Mouse (Mus musculus): ENCODE measurements around the gene Prkg2. TPM values are rescaled to one million over a fixed set of nuclear protein-coding genes. Genes with fewer than 3 reads are reported as not detected.

Prkg2 gene
- polyA plus RNA-seq, 1 experiment from 2014 or later: 87.8 TPM

- Histone ChIP-seq H3K4me1 (replicated peaks; ENCODE audit: control insufficient read depth, insufficient read depth, low read length) (0 out of 2 replicates have a peak, but pooled peaks cover 6% of the 10 kb centered on the region), H3K4me3 (ENCODE audit: low read depth, low read length) (no peak overlapping the region), H3K27me3 (replicated peaks; ENCODE audit: control insufficient read depth, insufficient read depth, low read length) (no peaks in the 10 kb centered on the region), H3K4me2 (replicated peaks; ENCODE audit: low read depth) (no peak overlapping the region), H3K9me3 (ENCODE audit: control insufficient read depth) (no peaks in the 10 kb centered on the region), H3K36me3 (ENCODE audit: control insufficient read depth, insufficient read depth) (0 out of 2 replicates have a peak, but pooled peaks cover 6% of the 10 kb centered on the region), H3K9ac (ENCODE audit: low read depth, low read length) (no peak overlapping the region), H3K27ac (ENCODE audit: low read depth, low read length) (0 out of 2 replicates have a peak overlapping the region, but pooled peaks have one; percentile 35)
- TF ChIP-seq CTCF (IDR thresholded peaks at IDR 0.05; ENCODE audit: low read depth): no peak
- ATAC-seq: peak; percentile 90
- WGBS: 44% methylated on average over 4 of the region's 4 CpGs
Measured at GRCm38 (mm10) chr5:98951566-98951965, 85.6 kb downstream of the Prkg2 start.

- no peak overlapping the region for H3K4me3 ChIP-seq (ENCODE audit: low read depth, low read length)
- H3K9me3 ChIP-seq (ENCODE audit: control insufficient read depth): no peaks in the 10 kb centered on the region
- no peaks in the 10 kb centered on the region for H3K27me3 ChIP-seq (replicated peaks; ENCODE audit: control insufficient read depth, insufficient read depth, low read length)
- no peak overlapping the region; the same call in 1 of the 2 replicates for H3K27ac ChIP-seq (ENCODE audit: low read depth, low read length)
- H3K4me2 ChIP-seq (replicated peaks; ENCODE audit: low read depth): no peak overlapping the region
- 0 out of 2 replicates have a peak, but pooled peaks cover 6% of the 10 kb centered on the region for H3K4me1 ChIP-seq (replicated peaks; ENCODE audit: control insufficient read depth, insufficient read depth, low read length)
- no peak overlapping the region for H3K9ac ChIP-seq (ENCODE audit: low read depth, low read length)
- TF ChIP-seq CTCF (IDR thresholded peaks at IDR 0.05; ENCODE audit: low read depth): no peak
- H3K36me3 ChIP-seq (ENCODE audit: control insufficient read depth, insufficient read depth): 0 out of 2 replicates have a peak, but pooled peaks cover 6% of the 10 kb centered on the region
- 74% methylated on average over 4 of the region's 4 CpGs for WGBS
- ATAC-seq: no peak
Measured at GRCm38 (mm10) chr5:98950495-98951092, 86.6 kb downstream of the Prkg2 start.

GRCm38 (mm10) chr5:98949784-98950183 is 87.4 kb downstream of the Prkg2 start:
- TF ChIP-seq CTCF (IDR thresholded peaks at IDR 0.05; ENCODE audit: low read depth): no peak
- Histone ChIP-seq H3K4me2 (replicated peaks; ENCODE audit: low read depth) (no peak overlapping the region), H3K9ac (ENCODE audit: low read depth, low read length) (no peak overlapping the region), H3K27me3 (replicated peaks; ENCODE audit: control insufficient read depth, insufficient read depth, low read length) (no peaks in the 10 kb centered on the region), H3K4me3 (ENCODE audit: low read depth, low read length) (no peak overlapping the region), H3K27ac (ENCODE audit: low read depth, low read length) (no peak overlapping the region), H3K36me3 (ENCODE audit: control insufficient read depth, insufficient read depth) (0 out of 2 replicates have a peak, but pooled peaks cover 6% of the 10 kb centered on the region), H3K4me1 (replicated peaks; ENCODE audit: control insufficient read depth, insufficient read depth, low read length) (0 out of 2 replicates have a peak, but pooled peaks cover 6% of the 10 kb centered on the region), H3K9me3 (ENCODE audit: control insufficient read depth) (no peaks in the 10 kb centered on the region)
- 91% methylated on average over 10 of the region's 10 CpGs for WGBS
- no peak for ATAC-seq

GRCm38 (mm10) chr5:98946656-98947055 is 90.5 kb downstream of the Prkg2 start:
- 98% methylated on average over 20 of the region's 20 CpGs for WGBS
- H3K27me3 ChIP-seq (replicated peaks; ENCODE audit: control insufficient read depth, insufficient read depth, low read length): no peaks in the 10 kb centered on the region

GRCm38 (mm10) chr5:98946117-98946620 is 91.0 kb downstream of the Prkg2 start:
- peaks cover 6% of the 10 kb centered on the region; the same call in 1 of the 2 replicates for H3K36me3 ChIP-seq (ENCODE audit: control insufficient read depth, insufficient read depth)
- no peak overlapping the region for H3K4me2 ChIP-seq (replicated peaks; ENCODE audit: low read depth)
- H3K4me1 ChIP-seq (replicated peaks; ENCODE audit: control insufficient read depth, insufficient read depth, low read length): 0 out of 2 replicates have a peak, but pooled peaks cover 6% of the 10 kb centered on the region
- no peak overlapping the region for H3K4me3 ChIP-seq (ENCODE audit: low read depth, low read length)
- TF ChIP-seq CTCF (IDR thresholded peaks at IDR 0.05; ENCODE audit: low read depth): no peak
- H3K9ac ChIP-seq (ENCODE audit: low read depth, low read length): no peak overlapping the region
- H3K9me3 ChIP-seq (ENCODE audit: control insufficient read depth): no peaks in the 10 kb centered on the region
- 30% methylated on average over 4 of the region's 4 CpGs for WGBS
- no peak for ATAC-seq
- no peak overlapping the region for H3K27ac ChIP-seq (ENCODE audit: low read depth, low read length)
- no peaks in the 10 kb centered on the region for H3K27me3 ChIP-seq (replicated peaks; ENCODE audit: control insufficient read depth, insufficient read depth, low read length)

More at GRCm38 (mm10) chr5:98946656-98947055, 90.5 kb downstream of the Prkg2 start:
- Histone ChIP-seq H3K4me2 (replicated peaks; ENCODE audit: low read depth) (no peak overlapping the region), H3K4me1 (replicated peaks; ENCODE audit: control insufficient read depth, insufficient read depth, low read length) (0 out of 2 replicates have a peak, but pooled peaks cover 6% of the 10 kb centered on the region), H3K9me3 (ENCODE audit: control insufficient read depth) (no peaks in the 10 kb centered on the region), H3K36me3 (ENCODE audit: control insufficient read depth, insufficient read depth) (peaks cover 6% of the 10 kb centered on the region; the same call in 1 of the 2 replicates), H3K9ac (ENCODE audit: low read depth, low read length) (no peak overlapping the region), H3K4me3 (ENCODE audit: low read depth, low read length) (no peak overlapping the region), H3K27ac (ENCODE audit: low read depth, low read length) (no peak overlapping the region)
- no peak for ATAC-seq
- no peak for TF ChIP-seq CTCF (IDR thresholded peaks at IDR 0.05; ENCODE audit: low read depth)

- Histone ChIP-seq H3K9me3 (ENCODE audit: control insufficient read depth) (no peaks in the 10 kb centered on the region), H3K27ac (ENCODE audit: low read depth, low read length) (no peak overlapping the region), H3K9ac (ENCODE audit: low read depth, low read length) (no peak overlapping the region), H3K36me3 (ENCODE audit: control insufficient read depth, insufficient read depth) (no peaks in the 10 kb centered on the region; the same call in 1 of the 2 replicates), H3K27me3 (replicated peaks; ENCODE audit: control insufficient read depth, insufficient read depth, low read length) (no peaks in the 10 kb centered on the region), H3K4me1 (replicated peaks; ENCODE audit: control insufficient read depth, insufficient read depth, low read length) (no peaks in the 10 kb centered on the region), H3K4me3 (ENCODE audit: low read depth, low read length) (no peak overlapping the region), H3K4me2 (replicated peaks; ENCODE audit: low read depth) (no peak overlapping the region)
- 61% methylated on average over 6 of the region's 6 CpGs for WGBS
- TF ChIP-seq CTCF (IDR thresholded peaks at IDR 0.05; ENCODE audit: low read depth): no peak
- no peak for ATAC-seq
Measured at GRCm38 (mm10) chr5:98943776-98944175, 93.4 kb downstream of the Prkg2 start.
